Mouse (Mus musculus): ENCODE data around the gene Snx20.

Snx20 gene

DNA sequence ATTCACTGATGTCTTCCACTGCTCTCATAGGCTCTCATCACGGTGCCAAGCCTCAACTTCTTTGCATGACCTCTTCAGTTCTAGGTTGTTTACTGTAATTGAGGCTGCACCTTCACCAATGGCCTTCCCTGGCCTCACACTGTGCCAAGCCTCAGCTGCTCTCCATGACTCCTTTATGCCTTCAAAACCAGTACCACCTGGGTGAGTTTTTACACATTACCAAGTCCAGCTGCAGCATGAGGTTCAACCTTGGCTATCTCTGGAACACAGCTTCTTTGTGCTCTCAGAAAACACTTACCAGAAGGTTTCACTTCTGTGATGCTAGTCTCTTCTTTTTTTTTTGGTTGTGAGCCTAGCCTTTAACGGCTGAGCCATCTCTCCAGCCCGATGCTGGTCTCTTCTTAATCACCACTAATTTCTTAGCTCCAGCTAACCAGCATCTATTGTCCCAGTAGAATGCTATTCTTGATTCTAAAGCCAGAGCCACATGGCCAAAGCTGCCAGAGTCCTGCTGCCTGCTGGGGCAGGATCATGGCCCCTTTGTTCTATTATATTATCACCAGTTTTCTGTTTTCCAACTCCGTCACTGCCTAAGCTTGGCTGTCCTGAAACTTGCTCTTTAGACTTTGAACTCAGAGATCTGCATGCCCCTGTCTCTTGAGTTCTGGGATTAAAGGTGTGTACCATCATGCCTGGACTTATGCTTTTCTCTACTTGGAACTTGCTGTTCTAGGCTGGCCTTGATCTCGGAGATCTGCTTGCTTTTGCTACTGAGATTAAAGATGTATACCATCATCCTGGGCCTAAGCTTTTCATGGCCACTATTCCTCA, 7.0 kb upstream of the Snx20 start:
- DNase-seq (ENCODE audit: low read depth, low spot score) = no peak

- no peak for DNase-seq (ENCODE audit: low read depth, low spot score)
Observed at GRCm38 (mm10) chr8:88638908-88639307, 3.0 kb upstream of the Snx20 start.

DNA sequence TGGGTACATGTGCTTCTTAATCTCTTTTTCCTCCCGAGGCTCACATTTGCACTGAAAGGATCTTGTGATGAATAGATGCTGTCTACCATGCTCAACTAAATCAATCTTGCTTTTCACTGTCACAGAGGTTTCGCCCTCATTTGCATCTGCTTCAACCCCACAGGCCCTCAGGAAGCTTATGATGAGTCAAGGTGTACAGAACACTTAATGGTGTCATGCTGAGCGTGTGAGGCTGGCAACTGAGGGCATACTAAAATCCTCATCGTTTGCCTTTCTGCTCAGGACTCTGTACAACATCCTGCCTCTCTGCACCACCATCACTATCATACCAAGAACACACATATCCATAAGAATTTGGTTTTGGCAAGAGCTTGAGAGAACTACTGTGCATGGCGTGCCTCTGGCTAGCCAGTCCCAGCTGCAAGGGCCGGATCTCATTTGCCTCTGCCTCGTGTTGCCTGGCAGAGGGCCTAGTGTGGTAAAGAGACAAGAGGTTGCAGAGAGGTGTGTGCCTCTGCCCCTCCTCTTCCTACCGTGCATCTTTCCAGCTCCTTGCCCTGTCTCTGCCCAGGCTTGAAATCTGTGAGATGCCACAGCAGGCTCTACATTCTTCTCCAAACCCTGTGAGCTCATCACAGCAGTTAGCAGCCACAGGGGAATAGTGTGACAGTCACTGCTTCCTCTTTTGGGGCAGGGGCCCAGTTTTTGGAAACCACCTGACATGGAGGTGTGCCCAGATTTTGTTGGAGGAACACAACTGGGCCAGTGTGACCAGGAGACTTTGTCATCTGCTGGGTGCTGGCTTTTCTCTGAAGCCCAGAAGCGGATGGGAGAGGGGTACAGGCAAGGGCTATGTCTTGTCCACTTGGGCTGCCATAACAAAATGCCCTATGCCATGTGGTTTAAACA, 1.4 kb upstream of the Snx20 start:
- no peak for DNase-seq (ENCODE audit: low read depth, low spot score)

DNA sequence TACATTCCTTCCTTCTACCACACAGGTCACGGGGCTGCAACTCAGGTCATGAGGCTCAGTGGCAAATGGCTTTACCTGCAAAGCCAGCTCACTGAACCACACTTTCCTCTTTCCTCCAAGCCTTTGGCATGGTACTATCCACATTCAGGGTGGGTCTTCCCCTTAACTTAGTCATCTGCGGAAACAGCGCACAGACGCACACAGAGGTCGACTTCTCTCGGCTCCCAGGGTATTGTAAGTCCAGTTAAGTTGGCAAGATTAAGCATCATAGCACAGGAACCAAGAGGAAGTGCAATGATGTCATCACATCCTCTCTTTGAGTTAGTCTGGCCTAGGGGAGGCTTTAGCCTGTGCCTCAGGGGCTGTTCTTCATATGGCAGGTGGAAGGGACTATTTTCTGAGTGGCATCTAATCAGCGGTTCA, 2.6 kb downstream of the Snx20 start:
- no peak for DNase-seq (ENCODE audit: low read depth, low spot score)

- peak; percentile 20 for DNase-seq (ENCODE audit: low read depth, low spot score)
Observed at GRCm38 (mm10) chr8:88631081-88631480, 4.8 kb downstream of the Snx20 start.

- DNase-seq (ENCODE audit: low read depth, low spot score) = no peak
Observed at GRCm38 (mm10) chr8:88630225-88630624, 5.7 kb downstream of the Snx20 start.

DNA sequence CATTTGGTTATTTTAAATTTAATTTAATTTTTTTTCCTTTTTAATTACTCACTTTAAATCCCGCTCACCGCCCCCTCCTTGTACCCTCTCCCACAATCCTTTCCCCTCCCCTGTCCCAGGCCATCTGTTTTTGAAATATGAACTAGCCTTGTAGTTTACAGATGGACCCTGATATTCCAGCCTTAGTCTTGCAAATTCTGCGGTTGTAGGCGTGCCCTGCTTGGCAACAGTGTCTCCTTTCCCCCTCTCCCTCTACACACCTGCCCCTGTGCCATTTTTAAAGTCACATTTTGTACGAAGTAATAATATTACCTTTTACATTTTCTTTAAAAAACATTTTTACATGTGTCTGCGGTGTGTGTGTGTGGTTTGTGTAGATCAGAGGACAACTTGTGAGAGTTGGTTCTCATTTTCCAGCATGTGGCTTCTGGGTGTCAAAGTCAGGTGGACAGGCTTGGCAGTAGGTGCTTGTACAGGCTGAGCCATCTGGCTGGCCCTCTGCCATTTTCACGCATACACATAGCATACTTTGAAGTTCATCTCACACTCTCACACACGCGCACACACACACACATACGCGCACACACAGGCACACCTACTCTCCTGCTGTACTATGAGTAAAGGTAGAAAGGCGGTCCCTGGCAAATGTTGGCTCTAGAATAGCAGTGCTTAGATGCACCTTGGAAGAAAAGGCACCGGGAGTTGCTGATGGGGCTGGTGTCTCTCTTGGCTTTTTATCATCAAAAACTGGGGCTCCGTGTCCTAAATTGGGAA, 7.7 kb downstream of the Snx20 start:
- peak; percentile 35 for DNase-seq (ENCODE audit: low read depth, low spot score)

- peak; percentile 92 for DNase-seq (ENCODE audit: low read depth, low spot score)
Observed at GRCm38 (mm10) chr8:88627265-88627991, 8.5 kb downstream of the Snx20 start.

DNA sequence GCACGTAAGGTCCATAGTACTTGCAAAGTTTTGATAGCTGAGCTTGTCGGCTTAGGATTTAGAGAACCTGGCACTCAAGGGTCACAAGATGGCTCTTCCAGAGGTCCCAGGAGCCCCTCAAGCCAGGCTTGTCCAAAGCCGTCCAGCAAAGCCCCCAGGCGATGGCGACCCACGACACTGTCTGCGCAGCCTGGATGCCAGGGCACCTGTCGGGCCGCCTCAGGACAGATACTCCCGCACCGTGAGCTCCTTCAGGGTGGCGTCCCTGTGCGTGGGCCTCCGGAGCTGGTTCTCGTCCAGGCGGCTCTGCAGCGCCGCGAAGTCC, 9.0 kb downstream of the Snx20 start:
- DNase-seq (ENCODE audit: low read depth, low spot score) = no peak

DNA sequence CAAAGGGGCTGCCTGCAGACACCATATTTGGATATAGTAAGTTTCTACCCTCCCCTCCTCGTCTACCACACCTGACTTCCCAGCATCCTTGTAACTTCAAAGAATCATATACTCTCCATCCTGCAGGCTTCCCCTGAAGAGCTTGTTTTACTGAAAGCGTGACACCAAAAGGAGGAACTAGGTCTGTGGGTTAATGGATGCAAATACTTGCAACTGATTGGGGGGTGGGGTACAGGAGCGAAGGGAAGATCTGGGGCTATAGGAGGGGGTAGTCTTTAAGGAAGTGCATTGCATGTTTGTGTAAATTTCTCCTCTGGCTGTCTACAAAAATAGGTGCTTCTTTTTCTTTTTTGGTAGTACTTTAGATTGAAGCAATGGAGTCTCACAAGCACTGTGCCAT, 9.5 kb downstream of the Snx20 start:
- no peak for DNase-seq (ENCODE audit: low read depth, low spot score)

- DNase-seq (ENCODE audit: low read depth, low spot score) = no peak
Observed at GRCm38 (mm10) chr8:88624276-88624675, 11.7 kb downstream of the Snx20 start.

GRCm38 (mm10) chr8:88623351-88623750, 12.6 kb downstream of the Snx20 start:
- no peak for DNase-seq (ENCODE audit: low read depth, low spot score)

GRCm38 (mm10) chr8:88621408-88621807, 14.5 kb downstream of the Snx20 start:
- peak; percentile 62 for DNase-seq (ENCODE audit: low read depth, low spot score)

DNA sequence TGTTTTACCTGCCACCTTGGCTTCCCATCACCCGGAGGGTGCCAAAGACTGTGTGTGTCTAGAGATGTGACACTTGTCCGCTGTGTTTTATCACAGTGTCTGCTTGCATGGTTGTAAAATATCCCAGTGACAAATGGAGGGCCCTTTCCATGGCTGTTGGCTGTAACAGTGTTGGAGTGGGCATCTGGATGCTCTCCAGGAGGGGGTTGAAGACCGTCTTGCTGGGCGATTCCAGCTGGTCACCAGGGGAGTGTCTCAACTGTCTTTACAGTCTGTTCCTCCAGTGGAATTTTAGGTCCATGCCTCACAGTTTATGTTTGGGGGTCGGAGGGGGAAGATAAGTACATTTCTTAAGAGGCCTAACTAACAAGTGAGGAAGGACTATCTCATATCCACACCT, 15.0 kb downstream of the Snx20 start:
- DNase-seq (ENCODE audit: low read depth, low spot score) = no peak

DNA sequence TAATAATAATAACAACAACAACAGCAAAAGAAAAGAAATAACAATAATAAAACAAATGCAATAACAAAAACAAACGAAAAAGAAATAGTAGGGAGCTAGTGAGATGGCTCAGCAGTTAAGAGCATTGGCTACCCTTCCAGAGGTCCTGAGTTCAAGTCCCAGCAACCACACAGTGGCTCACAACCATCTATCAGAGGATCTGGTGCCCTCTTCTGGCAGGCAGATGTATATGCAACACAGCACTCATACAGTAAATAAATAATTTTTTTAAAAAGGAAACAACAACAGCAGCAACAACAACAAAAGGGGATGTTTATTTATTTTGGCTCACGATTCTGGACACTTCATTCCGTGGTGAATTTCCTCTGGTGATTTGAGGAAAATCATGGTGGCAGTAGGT, 16.4 kb downstream of the Snx20 start:
- DNase-seq (ENCODE audit: low read depth, low spot score) = peak; percentile 34

DNA sequence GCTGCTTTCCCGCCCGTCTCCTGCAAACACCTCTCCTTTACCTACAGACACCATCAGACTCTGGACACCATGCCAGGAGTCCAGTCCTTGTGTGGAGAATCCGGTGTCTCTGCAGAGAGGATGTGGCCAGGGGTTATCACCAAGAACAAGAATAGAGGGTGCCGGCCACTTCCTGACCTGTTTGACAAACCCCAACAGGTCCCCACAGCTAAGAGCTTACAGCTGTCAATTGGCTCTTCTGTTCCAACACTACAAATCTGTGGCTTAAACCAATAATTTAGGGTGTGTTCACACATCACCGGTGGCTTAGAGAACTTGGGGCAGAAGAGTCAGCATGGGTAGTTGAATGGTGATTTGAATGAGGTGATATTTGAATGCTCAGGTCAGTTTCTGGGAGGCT, 17.3 kb downstream of the Snx20 start:
- no peak for DNase-seq (ENCODE audit: low read depth, low spot score)

GRCm38 (mm10) chr8:88614981-88615380, 20.9 kb downstream of the Snx20 start:
- no peak for DNase-seq (ENCODE audit: low read depth, low spot score)

DNA sequence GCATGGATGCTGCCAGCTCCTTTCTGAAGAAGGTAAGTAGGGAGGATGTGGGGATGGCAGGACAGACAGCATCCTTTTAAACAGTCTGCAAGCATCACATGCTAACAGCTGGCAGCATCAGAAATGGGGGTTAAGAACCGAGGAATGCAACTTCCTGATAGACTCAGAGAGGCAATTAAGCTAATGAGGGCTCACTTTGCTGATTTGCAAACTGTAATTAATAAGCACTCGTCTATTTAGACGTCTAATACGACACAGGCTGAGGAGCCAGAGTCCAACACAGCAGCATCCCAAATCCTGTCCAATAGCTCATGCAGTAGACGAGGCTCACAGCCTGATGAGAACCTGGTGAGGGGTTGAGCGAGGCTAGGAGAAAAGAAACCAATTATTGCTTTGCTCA, 25.7 kb downstream of the Snx20 start:
- no peak for DNase-seq (ENCODE audit: low read depth, low spot score)

- DNase-seq (ENCODE audit: low read depth, low spot score) = peak; percentile 60
Observed at GRCm38 (mm10) chr8:88609036-88609435, 26.9 kb downstream of the Snx20 start.

GRCm38 (mm10) chr8:88605361-88606040, 30.4 kb downstream of the Snx20 start:
- no peak for DNase-seq (ENCODE audit: low read depth, low spot score)

All from ZHBTc4 (cell line).